Mouse (Mus musculus) induced T-regulatory cell, adult 2 months (primary cell): ENCODE results near the gene Cysrt1.
"Not testable (repeated sequence)": the region's sequence is repeated elsewhere in the genome, so short reads cannot be mapped to it uniquely, and the experiment has no call there.

ENCODE experiments used
- DNase-seq: peaks from one replicate; pipeline ENCODE4 v3.0.0-alpha.2; 2012; ENCODE audit warnings: low read depth

Gene Cysrt1

GRCm38 (mm10) chr2:25264851-25265250, 22.6 kb upstream of the Cysrt1 start:
- no peak for DNase-seq

- DNase-seq: no peak
Measured at GRCm38 (mm10) chr2:25264286-25264660, 22.0 kb upstream of the Cysrt1 start.

GRCm38 (mm10) chr2:25263623-25264285, 21.5 kb upstream of the Cysrt1 start:
- no peak for DNase-seq

- DNase-seq: peak; percentile 80
Measured at GRCm38 (mm10) chr2:25262795-25263622, 20.8 kb upstream of the Cysrt1 start.

GRCm38 (mm10) chr2:25262291-25262767, 20.1 kb upstream of the Cysrt1 start, which contains the start of gene Tprn:
Gene Tprn (plus strand): TSS chr2:25262618.
- peak; percentile 96 for DNase-seq

- no peak for DNase-seq
Measured at GRCm38 (mm10) chr2:25261870-25262269, 19.6 kb upstream of the Cysrt1 start.

GRCm38 (mm10) chr2:25258887-25259286, 16.6 kb upstream of the Cysrt1 start:
- DNase-seq: peak; percentile 65

GRCm38 (mm10) chr2:25257250-25257649, 15.0 kb upstream of the Cysrt1 start:
- not testable (repeated sequence) for DNase-seq

- peak; percentile 89 for DNase-seq
Measured at GRCm38 (mm10) chr2:25256443-25257109, 14.3 kb upstream of the Cysrt1 start.

- peak; percentile 97 for DNase-seq
Measured at GRCm38 (mm10) chr2:25255284-25255779, 13.1 kb upstream of the Cysrt1 start, which contains the start of gene Tmem203. Gene Tmem203 (plus strand): TSS chr2:25255439.

- peak; percentile 66 for DNase-seq
Measured at GRCm38 (mm10) chr2:25252331-25252730, 10.1 kb upstream of the Cysrt1 start.

GRCm38 (mm10) chr2:25246183-25247072, 4.2 kb upstream of the Cysrt1 start, which contains the start of gene AL732309.1:
Gene AL732309.1 (minus strand): TSS chr2:25246863.
- DNase-seq: no peak

- no peak for DNase-seq
Measured at GRCm38 (mm10) chr2:25244144-25244543, 1.9 kb upstream of the Cysrt1 start.

GRCm38 (mm10) chr2:25243342-25243741, 1.1 kb upstream of the Cysrt1 start:
- no peak for DNase-seq

GRCm38 (mm10) chr2:25241438-25241775, 845 bp downstream of the Cysrt1 start:
- peak; percentile 60 for DNase-seq

- peak; percentile 81 for DNase-seq
Measured at GRCm38 (mm10) chr2:25240723-25241437, 1.4 kb downstream of the Cysrt1 start.

GRCm38 (mm10) chr2:25240310-25240709, 1.9 kb downstream of the Cysrt1 start:
- DNase-seq: no peak

GRCm38 (mm10) chr2:25239766-25240165, 2.5 kb downstream of the Cysrt1 start:
- no peak for DNase-seq

- no peak for DNase-seq
Measured at GRCm38 (mm10) chr2:25238106-25238505, 4.1 kb downstream of the Cysrt1 start.

- no peak for DNase-seq
Measured at GRCm38 (mm10) chr2:25237522-25237921, 4.7 kb downstream of the Cysrt1 start.

GRCm38 (mm10) chr2:25236614-25237013, 5.6 kb downstream of the Cysrt1 start, which contains the start of gene Rnf224:
Gene Rnf224 (minus strand): TSS chr2:25236787.
- DNase-seq: no peak
